Mouse (Mus musculus): ENCODE data around the gene Irf9.
A peak's percentile ranks its signal among the peaks of the same experiment; 100 is the strongest.

- TF ChIP-seq CTCF (IDR thresholded peaks at IDR 0.05; ENCODE audit: extremely low read depth, insufficient read depth, insufficient read length, insufficient replicate concordance) (no peak), POLR2A (IDR thresholded peaks at IDR 0.05; ENCODE audit: low read depth, low read length) (peak; percentile 54; the same call in 1 of the 2 replicates)
Observed at GRCm38 (mm10) chr14:55577871-55578667, 25.3 kb upstream of the Irf9 start, which contains the start of gene Psme1.

All from spleen, adult 2 months (tissue).